Mouse (Mus musculus) CD4-positive helper T cell, adult 2 months (primary cell): Measurements from ENCODE around the gene Akap8.

Experiments used
- DNase-seq: peaks from one replicate; pipeline ENCODE4 v3.0.0-alpha.2; 2012; ENCODE audit warnings: low read depth, missing footprints, low spot score

Akap8 gene

DNA sequence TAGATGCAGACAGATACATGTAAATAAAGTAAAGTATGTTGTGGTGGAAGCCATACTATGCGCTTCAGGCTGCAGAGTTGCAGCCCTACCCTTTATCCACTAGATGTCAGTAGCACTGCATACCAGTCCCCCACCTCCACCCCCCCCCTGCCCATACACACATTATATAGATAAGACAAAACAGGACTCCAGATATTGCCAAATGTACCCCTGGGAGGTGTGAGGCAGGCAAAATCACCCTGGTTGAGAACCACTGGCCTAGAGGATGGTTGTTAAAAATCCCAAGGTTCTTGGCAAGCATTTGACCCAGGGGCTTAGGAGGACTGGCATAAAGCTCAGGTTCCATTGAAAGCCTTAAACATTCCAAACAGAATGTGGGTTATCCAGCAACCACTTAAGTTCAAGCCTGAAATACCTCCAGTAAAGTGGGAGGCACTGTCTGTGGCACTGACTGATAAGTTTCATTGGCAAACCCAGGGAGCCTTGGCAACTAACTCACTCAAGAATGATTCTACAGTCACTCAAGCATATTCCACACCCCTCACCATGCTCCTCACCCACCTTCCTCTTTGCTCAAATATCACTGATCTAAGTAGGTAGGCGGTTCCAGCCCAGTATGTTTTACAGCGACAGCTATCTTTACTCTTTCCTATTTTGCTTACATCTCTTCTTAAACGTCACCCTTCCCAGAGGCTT lies 28.1 kb upstream of the Akap8 start:
- DNase-seq = peak; percentile 81

DNA sequence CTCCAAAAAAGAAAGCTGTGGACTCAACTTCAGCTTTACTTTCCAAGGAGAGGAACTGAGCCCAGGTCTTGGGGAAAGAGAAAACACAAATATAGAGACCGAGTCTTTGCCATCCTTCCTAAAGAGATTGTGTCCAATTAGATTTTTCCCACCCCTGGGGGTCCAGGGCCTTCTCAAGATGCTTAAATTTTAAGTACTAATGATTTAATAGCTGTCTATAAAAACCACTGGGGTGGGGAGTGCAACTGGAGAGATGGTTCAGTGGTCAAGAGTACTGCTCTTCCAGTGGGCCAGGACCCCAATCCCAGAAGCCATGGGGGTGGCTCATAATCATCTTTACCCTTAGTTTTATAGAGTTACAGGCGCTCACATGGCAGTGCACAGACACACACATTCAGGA lies 27.4 kb upstream of the Akap8 start:
- no peak for DNase-seq

DNA sequence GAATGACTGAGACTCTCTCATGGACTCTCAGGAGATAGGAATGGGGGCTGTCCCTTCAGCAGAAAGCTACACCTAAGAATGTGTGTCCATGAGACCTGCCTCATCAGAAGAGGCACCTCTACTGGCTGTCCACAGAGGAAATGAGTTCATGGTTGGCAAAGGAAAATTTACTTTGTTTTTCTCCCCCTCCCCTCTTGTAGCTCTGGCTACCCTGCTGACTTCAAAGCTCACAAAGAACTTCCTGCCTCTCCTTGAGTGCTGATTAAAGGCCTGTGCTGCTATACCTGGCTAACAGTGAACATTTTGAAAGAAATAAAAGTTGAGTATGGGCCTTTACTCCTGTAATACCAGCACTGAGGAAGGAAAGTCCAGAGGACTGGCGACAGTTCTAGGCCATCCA lies 20.1 kb upstream of the Akap8 start:
- peak; percentile 43 for DNase-seq

DNA sequence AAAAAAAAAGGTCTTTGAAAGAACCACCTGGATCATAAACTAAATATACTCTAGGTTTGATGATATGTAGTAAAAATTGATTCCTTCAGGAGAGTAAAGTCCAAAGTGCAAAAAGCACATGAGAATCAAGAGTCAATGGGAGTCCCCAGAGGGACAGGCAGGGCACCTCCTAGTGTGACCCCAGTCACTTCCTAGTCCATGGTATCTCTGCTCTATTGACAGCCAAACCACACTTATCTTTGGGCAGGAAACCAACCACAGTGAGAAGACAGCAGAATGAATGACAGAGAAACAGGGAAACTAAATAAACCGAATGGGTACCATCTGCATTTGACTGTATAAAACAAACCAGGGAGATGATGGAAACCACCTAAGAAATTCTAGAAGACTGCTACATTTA lies 19.1 kb upstream of the Akap8 start:
- no peak for DNase-seq

DNA sequence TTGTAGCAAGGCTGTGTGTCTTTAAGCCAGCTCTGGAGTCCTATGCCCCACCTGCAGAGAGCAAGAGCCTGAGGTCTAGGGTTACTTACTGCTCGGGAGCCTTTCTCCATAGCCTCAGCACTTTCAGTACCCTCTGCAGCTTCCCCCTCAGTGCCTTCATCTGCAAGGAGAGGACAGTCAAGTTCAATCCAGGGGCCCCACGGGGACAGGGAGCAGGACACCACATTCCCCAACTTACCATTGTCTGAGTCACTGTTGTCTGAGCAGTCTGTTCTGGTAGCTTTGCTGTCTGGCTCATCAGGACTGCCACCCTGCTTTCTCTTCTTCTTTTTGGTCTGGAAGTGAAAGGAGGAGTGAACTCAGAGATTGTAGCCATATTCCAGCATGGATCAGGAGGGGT lies 14.8 kb upstream of the Akap8 start:
- DNase-seq = no peak

DNA sequence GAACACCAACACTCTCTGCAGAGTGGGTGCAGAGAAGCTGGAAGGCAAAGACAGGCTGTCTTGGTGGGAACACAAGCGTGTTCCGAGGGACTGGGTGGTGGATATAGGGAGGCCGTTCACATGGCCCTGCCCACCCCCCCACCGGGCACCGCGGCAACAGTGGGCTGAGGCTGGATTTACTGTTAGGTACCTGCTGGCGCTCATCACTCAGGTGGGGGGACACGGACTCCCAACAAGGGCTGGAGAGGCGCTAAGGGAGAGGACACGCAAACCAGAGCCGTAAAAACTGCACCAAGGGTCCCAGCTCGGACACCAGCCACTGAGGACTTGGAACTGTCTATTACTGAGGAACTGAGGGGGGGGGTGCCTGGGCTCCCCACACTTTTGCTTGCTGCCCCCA lies 13.9 kb upstream of the Akap8 start:
- DNase-seq = no peak

DNA sequence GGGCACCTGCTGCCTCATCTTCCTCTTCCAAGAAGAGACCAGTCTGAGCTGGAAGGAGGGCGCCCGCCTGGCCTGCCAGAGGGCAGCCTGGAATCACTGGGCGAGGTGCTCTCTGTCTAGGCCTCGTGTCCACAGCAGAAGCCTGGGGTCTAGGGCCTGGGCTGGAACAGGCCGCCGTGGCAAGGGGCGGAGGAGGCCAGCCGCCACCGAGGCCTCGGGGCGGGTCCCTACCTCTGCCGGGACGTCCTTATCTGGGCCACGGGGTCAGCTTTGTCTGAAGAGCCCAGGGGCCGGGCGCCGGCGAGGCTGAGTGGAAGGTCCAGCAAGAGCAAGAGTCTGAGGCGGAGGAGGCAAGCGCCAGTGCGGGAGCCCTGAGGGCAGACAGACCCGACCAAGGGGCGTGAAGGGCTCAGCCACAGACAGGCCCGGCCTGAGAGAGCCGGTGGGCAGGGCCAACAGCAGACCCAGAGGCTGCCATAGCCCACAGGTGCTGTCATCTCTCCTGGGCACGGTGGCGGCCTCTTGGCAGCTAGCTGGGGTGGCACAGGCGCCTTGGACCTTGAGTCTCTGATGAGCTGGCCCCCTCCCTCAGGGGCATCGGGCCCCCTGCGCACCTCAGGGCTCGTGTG lies 12.8 kb upstream of the Akap8 start:
- no peak for DNase-seq

DNA sequence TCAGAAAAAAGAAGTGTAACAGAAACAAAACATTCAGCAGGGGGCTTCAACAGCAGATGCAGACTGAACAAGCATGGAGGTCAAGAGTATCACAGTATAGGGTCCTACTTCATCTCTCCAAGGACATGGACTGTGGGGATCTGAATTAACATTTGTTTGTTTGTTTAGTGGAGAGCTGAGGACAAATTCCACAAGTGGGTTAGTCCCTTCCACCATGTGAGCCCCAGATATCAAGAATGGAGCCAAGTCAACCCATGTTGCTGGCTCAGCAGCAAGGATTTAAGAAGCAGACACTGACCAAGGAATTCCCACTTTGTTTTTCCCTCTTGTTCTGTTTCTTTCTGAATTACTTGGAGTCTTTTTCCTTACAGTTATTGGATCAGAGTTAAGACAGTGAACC lies 6.5 kb upstream of the Akap8 start:
- no peak for DNase-seq

DNA sequence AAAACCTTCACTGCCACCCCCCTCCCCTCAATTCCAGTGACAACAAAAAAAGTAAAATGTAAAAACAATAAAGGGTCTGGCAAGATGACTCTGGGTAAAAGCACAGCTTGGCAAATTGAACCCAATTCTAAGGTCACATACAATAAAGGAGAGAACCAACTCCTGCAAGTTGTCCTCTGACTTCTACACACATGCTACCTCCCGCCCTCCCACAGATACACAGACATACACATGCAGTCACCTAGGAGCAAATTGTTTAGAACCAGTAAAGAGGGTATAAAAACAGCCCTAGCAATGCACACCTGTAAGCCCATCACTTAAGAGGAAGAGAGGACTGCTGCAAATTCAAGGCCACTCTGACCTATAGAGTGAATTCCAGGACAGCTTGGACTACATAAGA lies 1.8 kb upstream of the Akap8 start:
- no peak for DNase-seq

DNA sequence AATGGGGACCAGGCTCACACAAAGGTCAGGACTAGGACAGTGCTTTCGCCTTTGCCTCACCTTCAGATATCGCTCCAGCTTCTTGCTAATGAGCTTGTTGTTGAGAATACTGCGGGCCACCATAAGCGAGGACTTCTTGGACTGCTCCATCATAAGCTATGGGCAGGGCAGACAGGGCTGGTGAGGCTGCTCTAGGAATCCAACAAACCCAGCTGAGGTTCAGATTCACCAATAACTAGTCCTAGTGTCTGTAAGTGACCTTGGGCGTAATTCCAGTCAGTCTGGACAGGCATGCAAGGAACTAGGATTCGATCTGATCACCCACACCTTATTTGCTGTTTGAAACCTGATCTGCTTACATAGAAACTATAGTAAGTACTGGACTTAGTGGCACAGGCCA lies 798 bp upstream of the Akap8 start:
- DNase-seq = no peak

DNA sequence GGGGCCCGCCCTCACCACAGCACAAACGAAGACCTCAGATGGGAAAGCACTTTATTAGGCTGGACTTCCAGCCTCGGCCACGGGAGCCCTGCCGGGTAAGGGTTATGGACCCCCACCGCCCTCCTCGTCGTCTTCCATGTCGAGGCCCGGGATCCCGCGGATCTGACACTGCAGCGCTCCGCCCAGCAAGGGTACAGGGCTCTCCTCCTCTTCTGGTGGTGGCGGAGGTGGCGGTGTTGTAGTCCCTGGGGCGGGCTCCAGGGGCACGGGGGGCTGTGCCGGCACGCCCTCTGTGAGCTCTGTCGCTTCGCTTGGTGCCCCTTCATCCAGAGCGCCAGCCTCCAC lies 324 bp upstream of the Akap8 start:
- DNase-seq = no peak

DNA sequence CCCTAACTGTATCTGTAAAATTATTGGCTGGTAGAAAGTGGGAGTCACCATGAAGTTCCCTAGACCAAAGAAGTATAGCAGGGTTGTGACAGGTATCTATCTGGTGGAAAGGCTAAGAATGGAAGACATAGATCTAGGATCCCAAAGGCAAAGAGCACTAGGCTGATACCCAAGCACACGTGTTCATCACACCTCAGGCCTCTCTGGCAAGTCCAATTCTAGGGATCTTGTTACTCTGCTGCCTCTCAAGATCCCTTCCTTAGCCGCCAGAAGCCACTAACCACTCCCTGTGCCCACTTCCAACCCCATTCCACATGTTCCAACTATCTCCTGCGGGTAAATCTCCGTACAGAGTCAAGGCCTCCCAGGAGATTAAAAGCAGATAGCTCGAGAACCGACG lies 1.1 kb downstream of the Akap8 start:
- DNase-seq = peak; percentile 25

DNA sequence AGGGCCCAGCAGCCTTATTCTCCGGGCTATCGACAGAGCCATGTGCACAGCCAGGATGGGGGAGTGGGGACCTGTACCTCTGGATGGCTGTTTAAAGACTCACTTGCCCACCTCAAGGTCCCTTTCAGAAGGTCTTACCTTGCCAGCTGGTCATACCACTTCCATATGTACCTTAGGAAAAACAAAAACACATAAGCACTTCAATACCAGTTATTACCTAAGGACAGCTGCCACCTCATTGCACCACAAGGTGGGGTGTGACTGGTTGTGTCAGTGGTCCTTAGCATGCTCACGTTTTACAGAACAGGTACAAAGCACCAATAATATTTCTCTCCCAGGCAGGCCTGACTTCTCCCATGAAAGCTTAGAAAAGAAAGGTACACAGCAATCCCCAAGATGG lies 3.3 kb downstream of the Akap8 start:
- DNase-seq = no peak

DNA sequence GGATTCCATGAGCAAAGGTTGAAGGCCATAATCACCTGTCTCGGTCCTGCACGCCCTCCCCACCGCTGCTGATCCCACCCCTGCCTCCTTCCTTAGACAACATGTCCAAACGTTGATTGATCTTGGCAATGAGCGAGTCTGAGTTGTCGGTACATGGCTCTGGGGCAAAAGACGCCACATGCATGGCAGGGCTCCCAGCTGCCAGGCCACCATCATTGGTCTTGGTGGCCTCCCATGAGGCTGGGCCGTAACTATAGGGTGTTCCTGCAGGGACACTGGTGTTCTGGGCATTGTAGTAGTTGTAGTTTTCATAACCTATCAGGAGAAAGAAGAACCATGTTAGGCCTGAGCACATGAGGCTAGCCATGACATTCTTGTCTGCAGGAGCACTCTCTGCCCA lies 4.0 kb downstream of the Akap8 start:
- no peak for DNase-seq

DNA sequence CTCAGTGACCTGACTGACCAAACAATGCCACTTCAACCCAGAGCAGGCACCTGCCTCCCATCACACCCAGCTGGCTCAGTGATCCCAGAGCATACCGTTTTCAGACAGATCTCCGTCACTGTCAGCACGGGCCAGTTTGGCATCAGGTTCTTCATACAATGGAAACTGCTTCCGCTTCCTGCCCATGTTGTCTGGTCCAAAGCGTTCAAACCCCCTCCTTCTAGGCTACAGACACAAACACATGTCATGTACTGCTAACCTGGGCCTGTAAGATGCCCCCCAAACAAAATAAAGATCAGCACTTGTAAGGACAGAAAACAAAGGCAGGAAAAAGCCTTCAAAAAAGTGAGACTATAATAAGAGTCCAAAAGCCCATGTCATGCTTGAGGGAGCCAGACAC lies 5.5 kb downstream of the Akap8 start:
- DNase-seq = no peak

DNA sequence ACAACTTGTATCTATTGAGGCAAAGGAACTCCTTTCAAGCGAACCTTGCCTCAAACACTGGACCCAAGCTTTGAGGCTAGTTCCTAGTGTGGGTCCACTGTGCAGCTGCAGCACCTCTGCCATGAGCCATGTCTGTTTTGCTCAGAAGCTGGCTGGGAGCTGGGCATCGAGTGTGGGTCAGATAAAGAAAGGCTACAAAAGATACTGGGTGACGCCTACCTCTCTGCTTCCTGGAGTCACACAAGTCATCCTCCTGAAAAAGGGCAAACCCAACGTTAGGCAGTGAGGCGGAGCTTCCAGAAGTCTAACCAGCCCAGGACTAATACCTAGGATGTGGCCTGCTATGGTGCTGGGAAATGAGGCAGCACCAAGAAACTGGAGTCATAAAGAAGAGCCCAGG lies 7.1 kb downstream of the Akap8 start:
- DNase-seq = no peak

DNA sequence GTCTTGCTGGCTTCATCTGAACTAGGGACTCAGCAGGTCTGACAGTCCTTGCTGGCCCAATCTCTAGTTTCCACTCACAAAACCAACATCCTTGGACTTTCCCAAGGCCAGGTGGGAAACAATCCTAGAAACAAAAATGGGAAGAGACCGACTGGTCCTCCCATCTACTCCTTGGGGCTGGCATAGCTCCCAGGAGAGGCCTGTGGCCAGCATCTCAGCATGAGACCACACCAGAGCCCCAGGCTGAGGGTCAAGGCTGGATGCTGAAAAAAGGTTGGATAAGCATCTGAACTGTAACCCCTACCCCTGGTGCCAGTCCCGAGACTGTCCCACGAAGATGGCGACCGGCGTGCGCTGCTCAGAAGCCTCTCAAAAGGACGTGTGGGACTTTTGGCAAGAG lies 8.2 kb downstream of the Akap8 start:
- DNase-seq = no peak

DNA sequence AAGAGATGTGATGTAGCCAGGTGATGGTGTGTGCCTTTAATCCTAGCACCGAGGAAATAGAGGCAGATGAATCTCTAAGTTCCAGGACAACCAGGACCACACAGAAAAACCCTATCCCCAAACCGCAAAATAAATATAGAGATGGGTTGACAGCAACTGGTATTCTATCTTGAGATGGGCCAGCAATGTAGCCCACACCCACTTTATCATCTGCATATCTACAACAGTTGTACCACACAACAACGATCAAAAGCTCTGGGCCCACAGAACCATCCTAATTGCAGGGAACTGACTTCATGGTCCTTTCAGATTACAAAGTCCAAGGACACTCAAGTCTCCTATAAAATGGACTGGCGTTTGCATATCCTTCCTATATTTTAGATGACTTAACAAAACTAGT lies 13.1 kb downstream of the Akap8 start:
- no peak for DNase-seq

DNA sequence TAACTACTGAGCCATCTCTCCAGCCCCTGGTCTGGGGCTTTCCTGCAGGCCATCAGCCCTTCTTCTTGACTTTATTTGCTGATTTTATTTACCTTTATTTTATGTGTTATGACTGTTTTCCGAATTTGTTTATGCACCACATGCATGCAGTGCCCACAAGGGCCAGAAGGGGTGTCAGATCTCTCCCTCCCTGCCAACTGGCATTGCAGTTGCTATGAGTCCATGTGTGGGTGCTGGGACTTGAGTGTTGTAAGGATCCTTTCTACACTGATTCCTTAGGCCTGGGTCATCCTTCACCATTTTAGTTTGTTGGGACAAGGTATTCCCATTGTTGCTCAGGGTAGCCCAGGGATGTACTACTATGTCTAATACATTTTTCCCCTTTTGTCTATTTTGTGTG lies 22.9 kb downstream of the Akap8 start:
- no peak for DNase-seq

DNA sequence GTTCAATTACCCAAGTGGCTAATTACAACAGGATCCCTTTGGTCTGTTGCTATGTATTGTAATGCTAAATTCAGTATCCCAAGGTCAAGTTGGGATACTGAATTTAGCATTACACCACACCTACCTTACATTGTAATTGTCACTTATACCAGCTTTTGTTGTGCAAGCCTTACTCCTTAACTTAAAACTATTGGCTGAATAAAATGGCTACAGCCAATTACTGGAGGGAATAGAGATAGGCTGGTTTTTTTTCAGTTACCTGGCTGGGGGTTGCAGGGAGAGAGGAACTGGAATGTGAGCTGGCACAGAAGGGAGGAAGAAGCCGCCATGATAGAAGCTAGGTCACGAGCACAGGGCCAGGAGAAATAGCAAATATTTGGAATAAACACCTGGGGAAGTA lies 25.1 kb downstream of the Akap8 start:
- DNase-seq = no peak

DNA sequence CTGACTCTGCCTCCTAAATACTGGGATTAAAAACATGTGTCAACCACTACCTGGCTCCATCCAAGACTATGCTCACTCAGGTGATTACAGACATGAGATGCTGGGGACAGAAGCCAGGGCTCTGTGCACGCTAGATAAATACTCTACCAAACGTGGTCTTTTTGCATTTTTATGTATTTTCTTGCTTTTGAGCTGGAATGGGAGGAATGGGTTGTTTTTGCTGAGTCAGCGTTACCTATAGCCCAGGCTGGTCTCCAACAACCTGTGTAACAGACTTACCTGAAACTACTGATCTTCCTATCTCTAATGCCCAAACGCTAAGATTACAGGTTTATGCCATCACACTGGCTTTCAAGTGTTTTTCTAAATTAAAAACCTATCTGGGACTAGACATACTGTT lies 25.9 kb downstream of the Akap8 start:
- DNase-seq = no peak

DNA sequence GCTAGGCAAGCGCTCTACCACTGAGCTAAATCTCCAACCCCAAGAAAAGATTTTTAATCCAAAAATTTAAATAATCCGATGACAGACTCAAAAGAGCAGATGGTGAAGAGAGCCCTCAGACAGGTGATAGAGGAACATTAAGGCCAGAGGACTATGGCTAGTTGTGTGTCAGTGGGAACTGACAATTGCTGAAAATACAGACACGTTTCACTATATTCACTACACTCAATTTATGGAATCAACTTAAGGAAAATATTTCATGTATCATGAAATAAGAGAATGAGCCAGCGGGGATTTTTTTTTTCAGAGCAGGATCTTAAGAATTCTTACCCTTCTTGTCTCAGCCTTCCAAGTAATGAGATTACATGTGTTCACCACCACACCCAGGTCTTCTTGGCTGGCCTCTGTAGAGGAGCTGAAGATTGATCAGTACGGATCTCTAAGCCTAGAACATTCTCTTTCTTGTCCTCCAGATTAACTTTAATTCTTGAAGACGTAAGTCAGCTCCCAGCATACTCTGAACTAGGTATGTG lies 35.8 kb downstream of the Akap8 start:
- no peak for DNase-seq

DNA sequence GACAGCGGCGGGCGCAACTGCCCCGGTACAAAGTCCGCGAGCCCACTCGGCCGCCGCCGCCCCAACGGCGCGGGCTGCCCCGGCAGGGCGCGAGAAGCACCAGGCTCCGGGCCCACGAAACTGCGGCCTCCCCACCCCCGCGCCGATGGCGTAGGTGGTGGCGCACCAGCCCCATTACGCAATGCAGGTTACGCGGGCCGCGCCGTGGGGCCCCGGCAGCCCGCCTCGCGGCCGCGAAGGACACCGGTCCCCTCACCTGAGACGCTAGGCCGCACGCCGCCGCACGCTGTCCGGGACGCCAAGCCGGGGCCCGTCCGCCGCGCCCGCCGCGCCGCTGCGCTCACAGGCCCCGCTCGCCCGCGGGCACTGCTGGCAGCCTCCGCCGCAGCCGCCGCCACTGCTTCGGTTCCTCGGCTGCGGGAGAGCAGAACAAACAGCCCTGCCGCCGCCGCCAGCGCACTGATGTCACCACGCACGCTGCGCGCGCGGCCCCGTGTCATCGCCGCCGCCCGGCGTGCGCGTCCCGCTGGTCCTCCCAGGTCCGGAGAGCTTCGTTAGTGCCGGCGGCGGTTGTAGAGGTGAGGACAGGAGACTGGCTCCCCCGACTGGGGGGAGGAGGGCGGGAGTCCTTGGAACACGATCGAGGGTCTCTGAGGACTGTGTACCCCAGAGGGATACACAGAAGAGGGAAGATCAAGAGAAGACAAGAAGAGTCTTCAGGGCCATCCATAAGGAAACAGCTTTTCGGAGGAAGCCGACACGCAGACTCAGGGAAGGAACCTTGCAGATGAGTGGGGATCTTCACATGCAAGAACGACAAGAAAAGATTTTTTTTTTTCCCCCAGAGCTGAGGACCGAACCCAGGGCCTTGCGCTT lies 36.5 kb downstream of the Akap8 start, which contains the start of gene Brd4:
TSS of gene Brd4 (minus strand) at position 461 of the 876 bp plus-strand sequence.
- DNase-seq = peak; percentile 93
